Mouse (Mus musculus) liver, embryonic 14.5 days (tissue): ENCODE measurements around the gene Nhlrc4.
A peak's percentile ranks its signal among the peaks of the same experiment; 100 is the strongest.

Experiments
- CTCF ChIP-seq: IDR thresholded peaks from 2 replicates; pipeline ENCODE4 v1.5.1; 2016; ENCODE audit warnings: antibody characterized with exemption, low read depth, control low read depth
- EP300 ChIP-seq: IDR thresholded peaks from 2 replicates; pipeline ENCODE4 v1.6.1; 2016; ENCODE audit warnings: antibody characterized with exemption, low read depth

DNA sequence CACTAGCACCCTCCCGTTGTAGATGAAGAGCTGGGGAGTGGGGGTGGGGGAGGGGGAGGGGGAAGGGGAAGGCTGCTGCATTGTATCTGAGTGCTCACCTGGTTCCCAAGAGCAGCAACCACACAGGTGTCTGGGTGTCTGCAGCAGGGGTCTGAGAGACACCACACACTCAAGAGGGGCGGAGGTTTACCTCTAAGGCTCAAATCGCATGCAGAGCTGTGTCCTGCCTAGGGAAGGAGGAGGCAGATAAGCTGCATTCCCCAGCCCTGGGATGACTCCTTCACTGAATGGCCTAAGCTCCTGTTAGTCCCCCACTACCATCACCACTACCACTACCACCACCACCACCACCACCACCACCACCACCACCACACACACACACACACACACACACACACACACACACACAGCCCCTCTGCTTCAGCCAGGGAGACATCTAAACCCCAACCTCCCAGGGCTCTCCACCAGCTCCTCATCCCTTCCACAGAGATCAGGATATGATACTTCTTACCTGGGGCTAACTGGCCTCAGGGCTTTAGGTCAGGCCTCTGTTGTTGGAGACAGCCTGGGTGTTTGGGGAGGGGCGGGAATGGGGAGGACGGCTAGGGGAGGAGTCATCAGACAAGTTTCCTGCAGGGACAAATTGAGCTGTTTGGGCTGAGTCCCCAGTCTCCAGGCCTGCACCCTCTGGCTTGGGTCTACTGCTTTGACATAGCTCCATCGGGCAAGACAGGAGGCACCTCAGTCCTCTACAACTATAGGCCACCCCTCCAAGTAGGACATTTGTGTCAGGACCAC, at the start of gene Nhlrc4, which contains the start of gene Pigq:
- TF ChIP-seq CTCF, result no peak
- peak; percentile 60 for TF ChIP-seq EP300
